Mouse (Mus musculus) heart, embryonic 14.5 days (tissue): ENCODE data around the gene Zcchc13. TPM values are rescaled to one million over a fixed set of nuclear protein-coding genes. Genes with fewer than 3 reads are reported as not detected.
"Not testable (repeated sequence)": the region's sequence is repeated elsewhere in the genome, so short reads cannot be mapped to it uniquely, and the experiment has no call there.

Experiments used
- ATAC-seq: fragments of 200-750 bp; cut with Nextera tagmentation; 2 replicates; pipeline ENCODE4 v1.8.0; 2017; ENCODE audit warnings: low read depth, moderate TSS enrichment; ENCODE audit not compliant: insufficient number of reproducible peaks, insufficient read depth, low FRiP score
- H3K27ac ChIP-seq, 2 experiments: fragments of 200-500 bp in 1 of 2; fragments of 300-500 bp in 1 of 2; sonication (generic) in 1 of 2; replicated peaks in 1 of 2; 2 replicates each; pipeline ENCODE4 v1.5.1; 2012 to 2014; ENCODE audit warnings: low read depth in 2 of 2, low read length in 2 of 2, control low read depth in 1 of 2, mild to moderate bottlenecking in 1 of 2, mixed read lengths in 1 of 2; ENCODE audit not compliant: control insufficient read depth in 1 of 2, insufficient read depth in 1 of 2
- H3K27me3 ChIP-seq: fragments of 300-500 bp; sonication (generic); 2 replicates; pipeline ENCODE4 v1.6.1; 2014; ENCODE audit warnings: mild to moderate bottlenecking, low read length, control low read depth; ENCODE audit not compliant: control insufficient read depth, insufficient read depth
- H3K36me3 ChIP-seq: fragments of 300-500 bp; sonication (generic); 2 replicates; pipeline ENCODE4 v1.6.1; 2014; ENCODE audit warnings: mild to moderate bottlenecking, control low read depth, low read length, mixed read lengths; ENCODE audit not compliant: control insufficient read depth, insufficient read depth
- H3K4me1 ChIP-seq, 2 experiments: fragments of 200-500 bp in 1 of 2; fragments of 300-500 bp in 1 of 2; sonication (generic) in 1 of 2; 2 replicates each; pipeline ENCODE4 v1.6.1; 2012 to 2014; ENCODE audit warnings: low read length in 2 of 2, control low read depth in 1 of 2, mixed read lengths in 1 of 2; ENCODE audit not compliant: control insufficient read depth in 2 of 2, insufficient read depth in 2 of 2
- H3K4me2 ChIP-seq: fragments of 300-500 bp; sonication (generic); 2 replicates; pipeline ENCODE4 v1.6.1; 2014; ENCODE audit warnings: mild to moderate bottlenecking, low read length
- H3K4me3 ChIP-seq, 2 experiments: fragments of 200-500 bp in 1 of 2; fragments of 300-500 bp in 1 of 2; sonication (generic) in 1 of 2; 2 replicates each; pipeline ENCODE4 v1.5.1; 2012 to 2014; ENCODE audit warnings: low read length in 2 of 2, mild to moderate bottlenecking in 2 of 2, control low read depth in 1 of 2, low read depth in 1 of 2, moderate library complexity in 1 of 2; ENCODE audit not compliant: control insufficient read depth in 1 of 2, insufficient read depth in 1 of 2
- H3K9ac ChIP-seq: fragments of 300-500 bp; sonication (generic); 2 replicates; pipeline ENCODE4 v1.6.1; 2014; ENCODE audit warnings: mild to moderate bottlenecking, low read length
- H3K9me3 ChIP-seq: fragments of 300-500 bp; sonication (generic); 2 replicates; pipeline ENCODE4 v1.6.1; 2016; ENCODE audit warnings: low read length, control low read depth; ENCODE audit not compliant: control insufficient read depth
- WGBS: fragments of 180-500 bp; shearing (Covaris S2); extraction: QIAGEN DNeasy Blood & Tissue Kit; methylation state at CpG from one replicate; pipeline ENCODE4 v1.1.7; 2014; 5-methylcytosine and 5-hydroxymethylcytosine counted together
- polyA plus RNA-seq: library from polyadenylated mRNA; unstranded; fragments of >200 nt; fragmentation: Nextera tagmentation; extraction: Ambion mirVana; gene quantifications from 2 replicates; pipeline ENCODE4 v1.2.1, GENCODE M21; 2014

Zcchc13 gene
- polyA plus RNA-seq, 1 experiment from 2014 or later = not detected

GRCm38 (mm10) chrX:103638566-103638965 is 8.2 kb downstream of the Zcchc13 start:
- WGBS = 73% methylated on average over 5 of the region's 5 CpGs

GRCm38 (mm10) chrX:103644301-103644700 is 13.9 kb downstream of the Zcchc13 start:
- Histone ChIP-seq H3K36me3 (no peaks in the 10 kb centered on the region), H3K27me3 (0 out of 2 replicates have a peak, but pooled peaks cover 5% of the 10 kb centered on the region), H3K4me1 (no peaks in the 10 kb centered on the region), H3K9me3 (no peaks in the 10 kb centered on the region), H3K27ac (no peak overlapping the region), H3K9ac (no peak overlapping the region), H3K4me2 (no peak overlapping the region), H3K4me3 (no peak overlapping the region)
- ATAC-seq = no peak
- WGBS = 67% methylated on average over 1 of the region's 1 CpGs

More at GRCm38 (mm10) chrX:103638566-103638965, 8.2 kb downstream of the Zcchc13 start:
- Histone ChIP-seq H3K36me3 (no peaks in the 10 kb centered on the region), H3K27ac (no peak overlapping the region), H3K9me3 (no peaks in the 10 kb centered on the region), H3K9ac (no peak overlapping the region), H3K27me3 (peaks cover 3% of the 10 kb centered on the region; the same call in 1 of the 2 replicates), H3K4me3 (no peak overlapping the region), H3K4me1 (no peaks in the 10 kb centered on the region), H3K4me2 (no peak overlapping the region)
- no peak for ATAC-seq

- H3K36me3 ChIP-seq = no peaks in the 10 kb centered on the region
- H3K4me3 ChIP-seq = no peak overlapping the region
- H3K4me1 ChIP-seq = no peaks in the 10 kb centered on the region
- no peak overlapping the region for H3K9ac ChIP-seq
- no peaks in the 10 kb centered on the region for H3K9me3 ChIP-seq
- no peak overlapping the region for H3K4me2 ChIP-seq
- no peak for ATAC-seq
- 67% methylated on average over 1 of the region's 1 CpGs for whole genome bisulfite sequencing
- H3K27me3 ChIP-seq = peaks cover 9% of the 10 kb centered on the region; the same call in 1 of the 2 replicates
- no peak overlapping the region for H3K27ac ChIP-seq
These were observed 21.7 kb downstream of the Zcchc13 start for GRCm38 (mm10) chrX:103652048-103652447.

- ATAC-seq = no peak
- no peak overlapping the region for H3K9ac ChIP-seq
These were observed 22.6 kb downstream of the Zcchc13 start for GRCm38 (mm10) chrX:103653021-103653420.

GRCm38 (mm10) chrX:103658985-103659384 is 28.6 kb downstream of the Zcchc13 start:
- ATAC-seq = no peak

More at GRCm38 (mm10) chrX:103653021-103653420, 22.6 kb downstream of the Zcchc13 start:
- H3K4me2 ChIP-seq = no peak overlapping the region
- H3K9me3 ChIP-seq = no peaks in the 10 kb centered on the region
- no peak overlapping the region; a peak in 1 of 4 replicates for H3K27ac ChIP-seq
- H3K27me3 ChIP-seq = peaks cover 9% of the 10 kb centered on the region; the same call in 1 of the 2 replicates
- WGBS = 26% methylated on average over 2 of the region's 2 CpGs
- no peak overlapping the region for H3K4me3 ChIP-seq
- no peaks in the 10 kb centered on the region for H3K4me1 ChIP-seq
- H3K36me3 ChIP-seq = no peaks in the 10 kb centered on the region

GRCm38 (mm10) chrX:103664445-103664844 is 34.1 kb downstream of the Zcchc13 start:
- not testable (repeated sequence) for ATAC-seq, H3K4me2 ChIP-seq, H3K9ac ChIP-seq, H3K36me3 ChIP-seq, H3K4me3 ChIP-seq, H3K27ac ChIP-seq, H3K9me3 ChIP-seq, H3K4me1 ChIP-seq
- 80% methylated on average over 8 of the region's 10 CpGs for WGBS
- H3K27me3 ChIP-seq = peaks cover 15% of the 10 kb centered on the region; the same call in 1 of the 2 replicates

More at GRCm38 (mm10) chrX:103658985-103659384, 28.6 kb downstream of the Zcchc13 start:
- Histone ChIP-seq H3K4me2 (no peak overlapping the region), H3K27ac (no peak overlapping the region), H3K4me3 (no peak overlapping the region), H3K36me3 (no peaks in the 10 kb centered on the region), H3K9ac (no peak overlapping the region), H3K27me3 (peaks cover 15% of the 10 kb centered on the region; the same call in 1 of the 2 replicates), H3K9me3 (0 out of 2 replicates have a peak, but pooled peaks cover 2% of the 10 kb centered on the region), H3K4me1 (no peaks in the 10 kb centered on the region)
- 64% methylated on average over 4 of the region's 4 CpGs for WGBS

- H3K9me3 ChIP-seq = no peaks in the 10 kb centered on the region
- no peaks in the 10 kb centered on the region for H3K36me3 ChIP-seq
- peaks cover 4% of the 10 kb centered on the region; the same call in 1 of the 2 replicates for H3K27me3 ChIP-seq
- no peaks in the 10 kb centered on the region for H3K4me1 ChIP-seq
- no peak overlapping the region for H3K4me3 ChIP-seq
- H3K9ac ChIP-seq = no peak overlapping the region
- H3K27ac ChIP-seq = no peak overlapping the region
- no peak overlapping the region for H3K4me2 ChIP-seq
- ATAC-seq = no peak
These were observed 39.9 kb downstream of the Zcchc13 start for GRCm38 (mm10) chrX:103670245-103670644.

- peaks cover 4% of the 10 kb centered on the region; the same call in 1 of the 2 replicates for H3K27me3 ChIP-seq
- WGBS = 76% methylated on average over 3 of the region's 3 CpGs
- no peak for ATAC-seq
These were observed 43.4 kb downstream of the Zcchc13 start for GRCm38 (mm10) chrX:103673761-103674160.

More at GRCm38 (mm10) chrX:103673761-103674160, 43.4 kb downstream of the Zcchc13 start:
- Histone ChIP-seq H3K36me3 (no peaks in the 10 kb centered on the region), H3K9ac (no peak overlapping the region), H3K4me3 (no peak overlapping the region), H3K9me3 (no peaks in the 10 kb centered on the region), H3K27ac (no peak overlapping the region), H3K4me2 (no peak overlapping the region), H3K4me1 (no peaks in the 10 kb centered on the region)
